ENCODE assay signal across 8 mouse cellular contexts in the genomic region with DNA sequence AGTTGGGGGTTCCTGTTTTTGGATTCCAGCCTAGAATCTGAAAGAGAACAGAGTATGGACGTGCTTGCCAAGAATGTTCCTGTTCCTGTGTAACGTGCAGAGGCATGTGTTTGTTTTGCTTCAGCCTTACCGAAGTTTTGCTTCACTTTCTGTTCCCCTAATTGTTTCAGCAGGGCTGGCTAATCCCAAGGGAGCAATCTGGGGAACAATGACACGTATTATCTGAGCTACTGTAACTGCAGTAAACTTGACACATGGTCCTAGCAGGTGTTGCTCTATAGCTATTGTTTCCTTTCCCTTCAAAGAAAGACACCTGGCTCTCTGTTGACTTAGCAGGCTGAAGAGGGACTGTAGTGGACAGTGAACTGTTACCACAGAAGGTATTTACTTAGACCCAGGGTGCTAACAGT. TPM values are rescaled to one million over a fixed set of nuclear protein-coding genes. Genes with fewer than 3 reads are reported as not detected.
DNase-seq lines count a peak whose midpoint lies in the region; ATAC-seq lines count a peak whose summit lies in the region.
"Had no signal": no experiment of that assay in that cellular context is flagged by ENCODE, and none has a peak within 500 bp of the region (broad histone marks: within the 10 kb centered on the region; RNA-seq: fewer than 3 reads in every experiment).

No protein-coding gene starts in this region.

- no peak overlapping the region for H3K9ac ChIP-seq in liver, embryonic 16.5 days (ENCODE audit: low read depth, low read length)
- H3K9ac ChIP-seq in liver, embryonic 11.5 days (ENCODE audit: low read depth, low read length): no peak overlapping the region
- no peak overlapping the region for H3K9ac ChIP-seq in intestine, embryonic 16.5 days (ENCODE audit: low read depth, low read length)
- H3K9ac ChIP-seq: liver, embryonic 14.5 days had no signal

- no peak overlapping the region for H3K4me2 ChIP-seq in liver, embryonic 16.5 days (ENCODE audit: low read depth, low read length)
- H3K4me2 ChIP-seq in liver, embryonic 11.5 days: no peak overlapping the region
- H3K4me2 ChIP-seq in intestine, embryonic 16.5 days (ENCODE audit: low read depth, low read length): no peak overlapping the region

- no peaks in the 10 kb centered on the region for H3K27me3 ChIP-seq in liver, embryonic 16.5 days (ENCODE audit: control insufficient read depth, insufficient read depth, low read depth, low read length)
- no peaks in the 10 kb centered on the region for H3K27me3 ChIP-seq in liver, embryonic 11.5 days (replicated peaks; ENCODE audit: control insufficient read depth, insufficient read depth, low read length)
- H3K27me3 ChIP-seq in intestine, embryonic 16.5 days (replicated peaks; ENCODE audit: control insufficient read depth, insufficient read depth, low read length): no peaks in the 10 kb centered on the region

- no peak overlapping the region for H3K4me3 ChIP-seq in liver, embryonic 16.5 days (ENCODE audit: low read depth, low read length)
- no peak overlapping the region for H3K4me3 ChIP-seq in liver, embryonic 11.5 days (ENCODE audit: low read depth, low read length)
- H3K4me3 ChIP-seq in intestine, embryonic 16.5 days (ENCODE audit: low read length): no peak overlapping the region

- 18% methylated on average over 4 of the region's 4 CpGs for WGBS in liver, embryonic 16.5 days (ENCODE audit: insufficient replicate concordance)
- WGBS in liver, embryonic 11.5 days: 44% methylated on average over 4 of the region's 4 CpGs
- WGBS in intestine, embryonic 16.5 days: 30% methylated on average over 4 of the region's 4 CpGs

- H3K36me3 ChIP-seq in liver, embryonic 16.5 days (ENCODE audit: control insufficient read depth, insufficient read depth): no peaks in the 10 kb centered on the region
- H3K36me3 ChIP-seq in liver, embryonic 11.5 days (ENCODE audit: control insufficient read depth, insufficient read depth, low read length): no peaks in the 10 kb centered on the region
- H3K36me3 ChIP-seq in intestine, embryonic 16.5 days (ENCODE audit: control insufficient read depth, insufficient read depth, low read length): no peaks in the 10 kb centered on the region

- ATAC-seq in liver, embryonic 16.5 days (ENCODE audit: low read depth): peak; percentile 89
- no peak for ATAC-seq in liver, embryonic 11.5 days (replicated peaks; ENCODE audit: low FRiP score)
- ATAC-seq in intestine, embryonic 16.5 days: peak; percentile 88
- ATAC-seq in neutrophil, adult 5-6 weeks (ENCODE audit: extremely low read depth, insufficient number of reproducible peaks, low FRiP score, poor library complexity, severe bottlenecking): peak; percentile 66

- DNase-seq in liver, embryonic 11.5 days (ENCODE audit: low spot score): no peak
- DNase-seq in gonadal fat pad, adult 2 months (ENCODE audit: low read depth): peak; percentile 71
- no peak for DNase-seq in right cerebral cortex, postnatal 14 days
- no peak for DNase-seq in layer of hippocampus, postnatal 10 days (ENCODE audit: low spot score in 2 of 2)

- H3K4me1 ChIP-seq in liver, embryonic 16.5 days (ENCODE audit: control insufficient read depth, low read depth, low read length): no peaks in the 10 kb centered on the region; the same call in 1 of the 2 replicates
- H3K4me1 ChIP-seq in liver, embryonic 11.5 days (replicated peaks; ENCODE audit: control insufficient read depth, insufficient read depth, low read length): no peaks in the 10 kb centered on the region
- 0 out of 2 replicates have a peak, but pooled peaks cover 7% of the 10 kb centered on the region for H3K4me1 ChIP-seq in intestine, embryonic 16.5 days (ENCODE audit: control insufficient read depth, insufficient read depth, low read length)

- H3K9me3 ChIP-seq in liver, embryonic 16.5 days (replicated peaks; ENCODE audit: control insufficient read depth, low read length): no peaks in the 10 kb centered on the region
- no peaks in the 10 kb centered on the region for H3K9me3 ChIP-seq in liver, embryonic 11.5 days (ENCODE audit: control insufficient read depth, low read length)
- no peaks in the 10 kb centered on the region for H3K9me3 ChIP-seq in intestine, embryonic 16.5 days (ENCODE audit: control insufficient read depth, low read length)

- peak overlapping the region; percentile 75 for H3K27ac ChIP-seq in liver, embryonic 16.5 days (ENCODE audit: low read length)
- no peak overlapping the region for H3K27ac ChIP-seq in liver, embryonic 11.5 days (ENCODE audit: low read depth, low read length)
- peak overlapping the region; percentile 8 for H3K27ac ChIP-seq in intestine, embryonic 16.5 days (ENCODE audit: low read length)
- H3K27ac ChIP-seq: liver, embryonic 14.5 days had no signal

RNA-seq across cellular contexts. Expression of gene Fam13a, which starts 25.3 kb away (rescaled TPM):
- 3.9 and 4.8 TPM in 2 replicates for polyA plus RNA-seq in liver, embryonic 16.5 days (2015; fragmentation: Nextera tagmentation; extraction: Ambion mirVana)
- polyA plus RNA-seq in liver, embryonic 11.5 days (2014; fragmentation: Nextera tagmentation; extraction: Ambion mirVana): 1.5 and 2.1 TPM in 2 replicates
- 5.8 and 16.6 TPM in 2 replicates for polyA plus RNA-seq in gonadal fat pad, adult 2 months (2012; rRNA removed)
- 16.1 and 16.8 TPM in 2 replicates for polyA plus RNA-seq in intestine, embryonic 16.5 days (2015; fragmentation: Nextera tagmentation; extraction: Ambion mirVana)
- total RNA-seq in neutrophil, adult 5-6 weeks (2017): 0.37 TPM in 1 of 2 replicates, not detected in the other
- 10 to 100 TPM; 16.0 to 16.5 TPM for total RNA-seq in layer of hippocampus, postnatal 10 days (2021)
